Mouse (Mus musculus) forebrain, embryonic 12.5 days (tissue): ENCODE measurements around the gene Pidd1. TPM values are rescaled to one million over a fixed set of nuclear protein-coding genes. Genes with fewer than 3 reads are reported as not detected.
"Not testable (repeated sequence)": the region's sequence is repeated elsewhere in the genome, so short reads cannot be mapped to it uniquely, and the experiment has no call there.

ENCODE experiments used
- ATAC-seq: fragments of 200-750 bp; cut with Nextera tagmentation; 2 replicates; pipeline ENCODE4 v1.8.0; 2017; ENCODE audit warnings: moderate TSS enrichment; ENCODE audit not compliant: low FRiP score
- H3K27ac ChIP-seq: fragments of 300-500 bp; sonication (generic); 2 replicates; pipeline ENCODE4 v1.5.1; 2016; ENCODE audit warnings: mild to moderate bottlenecking
- H3K27me3 ChIP-seq: fragments of 300-500 bp; sonication (generic); 2 replicates; pipeline ENCODE4 v1.6.1; 2016; ENCODE audit warnings: mild to moderate bottlenecking
- H3K36me3 ChIP-seq: fragments of 300-500 bp; sonication (generic); replicated peaks from 2 replicates; pipeline ENCODE4 v1.6.1; 2016; ENCODE audit warnings: mild to moderate bottlenecking
- H3K4me1 ChIP-seq: fragments of 300-500 bp; sonication (generic); 2 replicates; pipeline ENCODE4 v1.6.1; 2016
- H3K4me2 ChIP-seq: fragments of 300-500 bp; sonication (generic); 2 replicates; pipeline ENCODE4 v1.6.1; 2016; ENCODE audit warnings: mild to moderate bottlenecking, moderate library complexity
- H3K4me3 ChIP-seq: fragments of 300-500 bp; sonication (generic); replicated peaks from 2 replicates; pipeline ENCODE4 v1.5.1; 2016; ENCODE audit warnings: mild to moderate bottlenecking
- H3K9ac ChIP-seq: fragments of 300-500 bp; sonication (generic); 2 replicates; pipeline ENCODE4 v1.6.1; 2016; ENCODE audit warnings: mild to moderate bottlenecking
- H3K9me3 ChIP-seq: fragments of 300-500 bp; sonication (generic); 2 replicates; pipeline ENCODE4 v1.6.1; 2016
- WGBS: fragments of 180-500 bp; shearing (Covaris S2); methylation state at CpG from one replicate; pipeline ENCODE4 v1.1.7; 2016; 5-methylcytosine and 5-hydroxymethylcytosine counted together
- polyA plus RNA-seq: library from polyadenylated mRNA; unstranded; fragments of >200 nt; fragmentation: Nextera tagmentation; extraction: Ambion mirVana; gene quantifications from 2 replicates; pipeline ENCODE4 v1.2.1, GENCODE M21; 2016

Gene Pidd1
- polyA plus RNA-seq, 1 experiment from 2014 or later, result 16.9 TPM

GRCm38 (mm10) chr7:141453636-141454035, 9.8 kb upstream of the Pidd1 start:
- 83% methylated on average over 2 of the region's 2 CpGs for WGBS
- no peak overlapping the region for H3K9ac ChIP-seq
- H3K4me2 ChIP-seq, result no peak overlapping the region
- ATAC-seq, result no peak
- peaks cover 38% of the 10 kb centered on the region for H3K36me3 ChIP-seq
- peaks cover 6% of the 10 kb centered on the region; the same call in 1 of the 2 replicates for H3K27me3 ChIP-seq
- no peaks in the 10 kb centered on the region for H3K9me3 ChIP-seq
- peaks cover 27% of the 10 kb centered on the region for H3K4me1 ChIP-seq
- no peak overlapping the region for H3K4me3 ChIP-seq
- no peak overlapping the region for H3K27ac ChIP-seq

GRCm38 (mm10) chr7:141451928-141452327, 8.1 kb upstream of the Pidd1 start:
- Histone ChIP-seq H3K4me3 (no peak overlapping the region), H3K4me1 (peaks cover 35% of the 10 kb centered on the region), H3K9ac (no peak overlapping the region), H3K27me3 (0 out of 2 replicates have a peak, but pooled peaks cover 5% of the 10 kb centered on the region), H3K9me3 (no peaks in the 10 kb centered on the region), H3K27ac (no peak overlapping the region), H3K36me3 (peaks cover 39% of the 10 kb centered on the region), H3K4me2 (no peak overlapping the region)
- no peak for ATAC-seq

- H3K9me3 ChIP-seq, result no peaks in the 10 kb centered on the region
- WGBS, result under 1% methylated on average over 63 of the region's 63 CpGs
- peak; percentile 91 for ATAC-seq
- peak within 1 kb of the TSS; percentile 88 for H3K27ac ChIP-seq
- H3K36me3 ChIP-seq, result peaks cover 39% of the 10 kb centered on the region
- H3K9ac ChIP-seq, result peak within 1 kb of the TSS; percentile 86
- peak within 1 kb of the TSS; percentile 91 for H3K4me3 ChIP-seq
- no peaks in the 10 kb centered on the region for H3K27me3 ChIP-seq
- H3K4me2 ChIP-seq, result peak within 1 kb of the TSS; percentile 76
- peaks cover 39% of the 10 kb centered on the region for H3K4me1 ChIP-seq
Measured at GRCm38 (mm10) chr7:141447110-141447991, 3.5 kb upstream of the Pidd1 start, which contains the start of gene Rplp2. Rplp2 (plus strand) TSS chr7:141447370.

- peaks cover 48% of the 10 kb centered on the region for H3K4me1 ChIP-seq
- H3K9me3 ChIP-seq, H3K4me3 ChIP-seq, H3K27me3 ChIP-seq, H3K27ac ChIP-seq, ATAC-seq, H3K9ac ChIP-seq: not testable (repeated sequence)
- peak overlapping the region; percentile 76; the same call in 1 of the 2 replicates for H3K4me2 ChIP-seq
- WGBS, result 79% methylated on average over 3 of the region's 3 CpGs
- peaks cover 34% of the 10 kb centered on the region for H3K36me3 ChIP-seq
Measured at GRCm38 (mm10) chr7:141446374-141446773, 2.5 kb upstream of the Pidd1 start.

- H3K27ac ChIP-seq, result peak overlapping the region; percentile 59
- peak overlapping the region; percentile 61 for H3K9ac ChIP-seq
- peak overlapping the region; percentile 44 for H3K4me3 ChIP-seq
- H3K4me2 ChIP-seq, result peak overlapping the region; percentile 76
- peaks cover 35% of the 10 kb centered on the region for H3K36me3 ChIP-seq
- no peak for ATAC-seq
- H3K4me1 ChIP-seq, result peaks cover 39% of the 10 kb centered on the region
- no peaks in the 10 kb centered on the region for H3K9me3 ChIP-seq
- no peaks in the 10 kb centered on the region for H3K27me3 ChIP-seq
- 31% methylated on average over 12 of the region's 12 CpGs for WGBS
Measured at GRCm38 (mm10) chr7:141443081-141443821, 574 bp downstream of the Pidd1 start.

- WGBS, result 93% methylated on average over 13 of the region's 13 CpGs
- Histone ChIP-seq H3K27me3 (no peaks in the 10 kb centered on the region), H3K4me2 (peak overlapping the region; percentile 76), H3K27ac (0 out of 2 replicates have a peak overlapping the region, but pooled peaks have one; percentile 59), H3K9me3 (no peaks in the 10 kb centered on the region), H3K4me3 (peak overlapping the region; percentile 44; the same call in 1 of the 2 replicates), H3K4me1 (peaks cover 38% of the 10 kb centered on the region), H3K36me3 (peaks cover 39% of the 10 kb centered on the region), H3K9ac (peak overlapping the region; percentile 61)
- ATAC-seq, result no peak
Measured at GRCm38 (mm10) chr7:141442199-141442598, 1.6 kb downstream of the Pidd1 start.

GRCm38 (mm10) chr7:141441460-141441859, 2.4 kb downstream of the Pidd1 start:
- 0 out of 2 replicates have a peak overlapping the region, but pooled peaks have one; percentile 13 for H3K4me2 ChIP-seq
- peaks cover 40% of the 10 kb centered on the region for H3K4me1 ChIP-seq
- H3K27me3 ChIP-seq, result no peaks in the 10 kb centered on the region
- 95% methylated on average over 9 of the region's 9 CpGs for WGBS
- peaks cover 39% of the 10 kb centered on the region for H3K36me3 ChIP-seq
- no peak for ATAC-seq
- no peaks in the 10 kb centered on the region for H3K9me3 ChIP-seq
- peak overlapping the region; percentile 36; the same call in 1 of the 2 replicates for H3K9ac ChIP-seq
- 0 out of 2 replicates have a peak overlapping the region, but pooled peaks have one; percentile 7 for H3K4me3 ChIP-seq
- H3K27ac ChIP-seq, result no peak overlapping the region

- no peak overlapping the region for H3K4me3 ChIP-seq
- no peaks in the 10 kb centered on the region for H3K9me3 ChIP-seq
- no peak overlapping the region for H3K4me2 ChIP-seq
- no peak overlapping the region for H3K27ac ChIP-seq
- WGBS, result 30% methylated on average over 6 of the region's 6 CpGs
- H3K4me1 ChIP-seq, result peaks cover 49% of the 10 kb centered on the region
- no peak for ATAC-seq
- 0 out of 2 replicates have a peak overlapping the region, but pooled peaks have one; percentile 36 for H3K9ac ChIP-seq
- H3K27me3 ChIP-seq, result no peaks in the 10 kb centered on the region
- H3K36me3 ChIP-seq, result peaks cover 39% of the 10 kb centered on the region
Measured at GRCm38 (mm10) chr7:141440613-141441012, 3.2 kb downstream of the Pidd1 start.

GRCm38 (mm10) chr7:141439811-141440210, 4.0 kb downstream of the Pidd1 start:
- H3K27me3 ChIP-seq, result no peaks in the 10 kb centered on the region
- peaks cover 39% of the 10 kb centered on the region for H3K36me3 ChIP-seq
- no peak for ATAC-seq
- peaks cover 57% of the 10 kb centered on the region for H3K4me1 ChIP-seq
- no peak overlapping the region for H3K27ac ChIP-seq
- 94% methylated on average over 11 of the region's 11 CpGs for WGBS
- H3K9me3 ChIP-seq, result no peaks in the 10 kb centered on the region
- H3K4me3 ChIP-seq, result no peak overlapping the region
- no peak overlapping the region for H3K4me2 ChIP-seq
- H3K9ac ChIP-seq, result no peak overlapping the region

GRCm38 (mm10) chr7:141439140-141439679, 4.6 kb downstream of the Pidd1 start:
- no peak overlapping the region for H3K27ac ChIP-seq
- no peaks in the 10 kb centered on the region for H3K9me3 ChIP-seq
- peaks cover 39% of the 10 kb centered on the region for H3K36me3 ChIP-seq
- H3K4me2 ChIP-seq, result no peak overlapping the region
- H3K27me3 ChIP-seq, result no peaks in the 10 kb centered on the region
- peak overlapping the region; percentile 17; the same call in 1 of the 2 replicates for H3K9ac ChIP-seq
- peaks cover 60% of the 10 kb centered on the region for H3K4me1 ChIP-seq
- no peak for ATAC-seq
- H3K4me3 ChIP-seq, result no peak overlapping the region
- WGBS, result 96% methylated on average over 10 of the region's 10 CpGs

- Histone ChIP-seq H3K4me3 (no peak overlapping the region), H3K36me3 (peaks cover 44% of the 10 kb centered on the region), H3K9ac (no peak overlapping the region), H3K27ac (peak overlapping the region; percentile 76; the same call in 1 of the 2 replicates), H3K27me3 (no peaks in the 10 kb centered on the region), H3K9me3 (no peaks in the 10 kb centered on the region), H3K4me1 (peaks cover 60% of the 10 kb centered on the region), H3K4me2 (no peak overlapping the region)
- no peak for ATAC-seq
- WGBS, result 91% methylated on average over 12 of the region's 12 CpGs
Measured at GRCm38 (mm10) chr7:141438201-141438968, 5.4 kb downstream of the Pidd1 start.
